Mouse (Mus musculus): Measurements from ENCODE around the gene Strap. TPM values are rescaled to one million over a fixed set of nuclear protein-coding genes. Genes with fewer than 3 reads are reported as not detected.
"Not testable (repeated sequence)": the region's sequence is repeated elsewhere in the genome, so short reads cannot be mapped to it uniquely, and the experiment has no call there.

Gene Strap
- polyA plus RNA-seq, 1 experiment from 2014 or later: 137 TPM

DNA sequence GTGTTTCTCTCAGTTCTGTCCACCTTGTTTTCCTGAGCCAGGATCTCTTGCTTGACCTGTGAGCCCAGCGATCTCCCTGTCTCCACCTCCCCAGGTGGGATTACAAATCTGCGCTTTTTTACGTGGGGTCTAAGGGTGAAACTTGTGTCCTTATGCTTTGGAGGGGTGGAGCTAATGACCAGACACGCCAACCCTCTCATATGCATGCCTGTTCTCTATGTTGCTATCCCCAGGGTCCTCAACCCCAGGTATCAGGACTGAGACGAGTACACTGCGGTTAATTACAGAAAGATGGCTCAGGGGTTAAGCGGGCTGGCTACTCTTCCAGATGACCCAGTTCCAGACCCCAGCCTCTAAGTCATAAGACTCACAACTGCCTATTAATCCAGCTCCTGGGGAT, 31.4 kb upstream of the Strap start:
- Histone ChIP-seq H3K4me1 (no peaks in the 10 kb centered on the region), H3K4me2 (replicated peaks) (no peak overlapping the region), H3K4me3 (replicated peaks) (no peak overlapping the region), H3K27me3 (no peaks in the 10 kb centered on the region), H3K9me3 (replicated peaks) (no peaks in the 10 kb centered on the region), H3K36me3 (no peaks in the 10 kb centered on the region), H3K27ac (replicated peaks) (no peak overlapping the region), H3K9ac (no peak overlapping the region)
- no peak for ATAC-seq (ENCODE audit: insufficient number of reproducible peaks, low FRiP score, low TSS enrichment, low read depth)
- 80% methylated on average over 7 of the region's 7 CpGs for WGBS

DNA sequence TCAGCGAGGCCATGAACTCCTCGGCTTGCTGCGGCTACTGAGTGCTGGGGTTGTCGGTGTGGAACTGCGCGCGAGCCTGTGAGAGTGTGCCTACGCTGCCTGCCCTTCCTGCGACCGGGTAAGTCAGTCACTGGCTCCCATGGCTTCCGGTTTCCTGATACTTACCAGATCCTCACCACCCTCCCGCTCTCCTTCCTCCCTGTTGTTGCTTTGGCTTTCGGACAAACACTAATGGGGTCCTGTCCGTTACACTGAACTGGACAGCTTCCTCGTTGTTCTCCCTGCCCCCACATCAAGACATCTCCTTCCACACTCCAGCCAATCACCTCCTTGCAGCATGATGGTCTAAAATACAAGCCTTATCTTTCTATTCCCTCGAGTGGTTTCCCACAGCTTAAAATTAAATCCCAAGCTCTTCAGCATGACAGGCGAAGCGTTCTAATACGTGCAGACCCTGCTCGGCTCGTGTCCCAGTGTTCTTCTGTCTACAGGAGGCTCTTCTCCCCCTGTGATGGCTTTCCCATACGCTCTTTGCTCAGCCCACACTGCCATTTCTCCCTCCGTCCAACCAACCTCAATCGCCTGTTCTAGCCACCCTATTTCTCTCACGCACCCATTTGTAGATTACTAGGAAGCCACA, 30.5 kb upstream of the Strap start:
- H3K4me2 ChIP-seq (replicated peaks): no peak overlapping the region
- WGBS: 79% methylated on average over 25 of the region's 25 CpGs
- no peak overlapping the region for H3K4me3 ChIP-seq (replicated peaks)
- no peaks in the 10 kb centered on the region for H3K9me3 ChIP-seq (replicated peaks)
- H3K27me3 ChIP-seq: no peaks in the 10 kb centered on the region
- no peak; the same call in 1 of the 2 replicates for ATAC-seq (ENCODE audit: insufficient number of reproducible peaks, low FRiP score, low TSS enrichment, low read depth)
- no peak overlapping the region for H3K9ac ChIP-seq
- H3K4me1 ChIP-seq: no peaks in the 10 kb centered on the region
- H3K27ac ChIP-seq (replicated peaks): no peak overlapping the region
- no peaks in the 10 kb centered on the region for H3K36me3 ChIP-seq

DNA sequence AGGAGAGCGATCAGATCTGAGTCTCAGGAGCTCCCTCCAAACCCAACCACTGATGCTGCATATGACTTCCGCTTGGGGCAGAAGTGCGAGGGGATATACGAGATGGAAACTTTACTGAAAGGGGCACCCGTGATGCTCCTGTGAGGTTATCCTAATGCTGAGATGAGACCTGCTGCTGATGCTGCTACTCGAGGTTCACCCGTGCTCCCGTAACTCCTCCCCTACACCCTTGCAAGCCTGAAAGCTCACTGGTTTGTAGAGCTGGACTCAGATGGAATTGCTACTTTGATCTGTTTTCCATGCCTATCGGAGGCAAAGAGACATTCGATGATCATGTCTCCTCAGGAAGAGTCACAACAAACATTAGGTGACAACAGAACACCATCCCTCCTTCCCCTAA, 28.7 kb upstream of the Strap start:
- Histone ChIP-seq H3K4me3 (replicated peaks) (no peak overlapping the region), H3K9me3 (replicated peaks) (no peaks in the 10 kb centered on the region), H3K27ac (replicated peaks) (no peak overlapping the region), H3K27me3 (no peaks in the 10 kb centered on the region), H3K9ac (no peak overlapping the region), H3K4me2 (replicated peaks) (no peak overlapping the region), H3K4me1 (no peaks in the 10 kb centered on the region), H3K36me3 (no peaks in the 10 kb centered on the region)
- ATAC-seq (ENCODE audit: insufficient number of reproducible peaks, low FRiP score, low TSS enrichment, low read depth): no peak
- 88% methylated on average over 10 of the region's 10 CpGs for WGBS

DNA sequence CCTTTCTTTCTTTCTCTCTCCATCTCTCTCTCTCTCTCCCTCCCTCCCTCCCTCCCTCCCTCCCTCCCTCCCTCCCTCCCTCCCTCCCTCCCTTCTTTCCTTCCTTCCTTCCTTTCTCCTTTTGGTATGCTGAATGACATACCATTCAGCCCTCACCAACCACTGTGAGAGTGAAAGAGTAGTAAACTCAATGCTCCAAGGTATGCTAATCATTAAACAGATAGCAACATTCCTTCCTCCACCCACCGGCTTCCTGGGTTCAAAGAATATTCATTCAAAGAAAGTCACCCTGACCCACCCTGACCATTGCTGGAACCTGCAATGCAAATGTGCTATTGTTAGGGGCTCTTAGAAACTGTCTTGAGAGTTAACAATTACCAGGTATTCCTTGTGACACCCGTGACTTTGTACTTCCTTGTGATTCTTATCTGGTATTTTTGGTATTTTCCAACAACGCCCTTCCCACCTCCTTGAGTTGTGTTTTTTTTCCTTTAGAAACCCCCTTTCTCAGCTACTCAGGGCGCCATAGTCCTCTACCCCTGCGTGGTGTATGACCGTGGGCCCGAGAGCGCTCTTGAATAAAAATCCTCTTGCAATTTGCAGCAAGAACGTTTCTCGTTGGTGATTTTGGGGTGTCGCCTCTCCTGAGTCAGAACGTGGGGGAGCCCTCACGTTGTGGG, 26.0 kb upstream of the Strap start:
- WGBS: 83% methylated on average over 13 of the region's 13 CpGs
- not testable (repeated sequence) for H3K27me3 ChIP-seq, H3K4me1 ChIP-seq

DNA sequence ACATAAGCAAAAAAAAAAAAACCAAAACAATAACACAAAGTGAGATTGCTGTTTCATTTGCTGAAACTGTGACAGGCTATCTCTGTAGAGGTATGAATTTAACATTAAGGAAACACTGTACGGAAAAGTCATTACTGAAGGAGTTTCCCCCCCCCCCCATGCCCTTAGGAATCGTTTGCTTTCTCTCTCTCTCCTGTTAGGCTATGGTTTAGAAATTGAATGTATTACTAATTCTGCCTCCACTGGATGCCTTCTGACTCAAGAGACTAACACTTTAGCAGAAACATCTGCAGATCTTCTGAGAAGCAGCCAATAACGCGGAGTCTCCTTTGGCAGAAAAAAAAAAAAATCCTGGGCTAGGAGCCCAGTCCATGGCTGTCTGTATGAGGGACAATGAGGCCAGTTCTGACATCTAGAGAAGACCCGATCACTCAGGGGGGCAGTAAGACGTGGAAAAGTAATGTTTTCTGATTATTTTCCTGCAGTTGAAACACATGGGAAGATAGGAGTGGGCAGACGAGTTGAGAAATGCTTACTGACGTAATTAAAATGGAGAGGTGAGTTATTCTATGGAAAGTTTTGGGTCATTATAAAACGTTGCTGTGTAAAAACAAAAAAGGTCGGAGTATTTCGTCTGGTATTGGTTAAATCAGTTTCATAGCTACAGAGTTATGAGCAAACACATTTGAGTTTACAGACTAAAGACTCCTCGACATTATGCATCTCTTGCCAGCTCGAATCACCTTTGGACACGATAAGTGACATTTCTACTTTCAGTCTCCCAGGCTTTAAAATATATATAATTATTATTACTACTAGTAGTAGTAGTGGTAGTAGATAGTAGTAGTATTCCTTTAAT, 24.5 kb upstream of the Strap start:
- Histone ChIP-seq H3K4me3 (replicated peaks) (no peak overlapping the region), H3K9me3 (replicated peaks) (no peaks in the 10 kb centered on the region), H3K27me3 (no peaks in the 10 kb centered on the region), H3K36me3 (no peaks in the 10 kb centered on the region), H3K9ac (no peak overlapping the region), H3K4me2 (replicated peaks) (no peak overlapping the region; the same call in 1 of the 2 replicates), H3K27ac (replicated peaks) (peak overlapping the region; percentile 63; the same call in 1 of the 2 replicates), H3K4me1 (no peaks in the 10 kb centered on the region)
- WGBS: 46% methylated on average over 14 of the region's 14 CpGs
- peak; percentile 73 for ATAC-seq (ENCODE audit: insufficient number of reproducible peaks, low FRiP score, low TSS enrichment, low read depth)

More for the DNA sequence above, 26.0 kb upstream of the Strap start:
- H3K36me3 ChIP-seq; ATAC-seq (ENCODE audit: insufficient number of reproducible peaks, low FRiP score, low TSS enrichment, low read depth); H3K4me3 ChIP-seq (replicated peaks); H3K9me3 ChIP-seq (replicated peaks); H3K9ac ChIP-seq; H3K4me2 ChIP-seq (replicated peaks); H3K27ac ChIP-seq (replicated peaks): not testable (repeated sequence)

DNA sequence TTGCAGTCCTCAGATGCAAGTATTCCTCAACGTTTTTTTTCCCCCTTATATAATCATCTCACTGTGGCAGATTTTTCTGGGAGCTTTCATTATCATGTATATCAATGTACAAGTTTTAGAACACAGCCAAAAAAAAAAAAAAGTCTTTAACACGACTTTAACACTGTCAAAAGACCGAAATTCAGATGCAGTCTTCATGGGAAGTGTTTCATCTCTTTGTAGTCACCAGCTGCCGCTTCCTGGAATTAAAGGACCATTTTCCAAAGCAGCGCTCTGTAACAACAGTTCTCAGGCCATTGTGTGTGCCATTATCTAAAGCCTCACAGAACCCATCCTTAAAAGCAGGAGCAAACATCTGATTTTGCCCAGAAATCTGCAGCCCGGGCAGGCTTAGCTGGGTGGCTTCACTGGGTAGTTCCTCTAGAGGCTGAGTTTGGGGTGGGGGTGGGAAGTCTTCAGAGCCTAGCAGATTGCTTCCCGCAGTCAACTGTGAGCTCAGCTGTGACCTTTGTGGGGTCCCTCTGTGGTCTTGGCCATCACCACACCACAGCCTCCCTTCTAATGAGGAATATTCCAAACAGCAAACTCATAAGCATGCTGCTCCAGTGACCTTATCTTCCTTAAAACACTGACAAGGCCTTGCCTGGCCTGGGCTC, 22.1 kb upstream of the Strap start:
- no peak overlapping the region for H3K4me2 ChIP-seq (replicated peaks)
- WGBS: 57% methylated on average over 7 of the region's 7 CpGs
- H3K27ac ChIP-seq (replicated peaks): no peak overlapping the region
- H3K9ac ChIP-seq: no peak overlapping the region
- H3K9me3 ChIP-seq (replicated peaks): no peaks in the 10 kb centered on the region
- H3K4me1 ChIP-seq: no peaks in the 10 kb centered on the region
- H3K36me3 ChIP-seq: no peaks in the 10 kb centered on the region
- no peak overlapping the region for H3K4me3 ChIP-seq (replicated peaks)
- no peaks in the 10 kb centered on the region for H3K27me3 ChIP-seq
- ATAC-seq (ENCODE audit: insufficient number of reproducible peaks, low FRiP score, low TSS enrichment, low read depth): no peak

DNA sequence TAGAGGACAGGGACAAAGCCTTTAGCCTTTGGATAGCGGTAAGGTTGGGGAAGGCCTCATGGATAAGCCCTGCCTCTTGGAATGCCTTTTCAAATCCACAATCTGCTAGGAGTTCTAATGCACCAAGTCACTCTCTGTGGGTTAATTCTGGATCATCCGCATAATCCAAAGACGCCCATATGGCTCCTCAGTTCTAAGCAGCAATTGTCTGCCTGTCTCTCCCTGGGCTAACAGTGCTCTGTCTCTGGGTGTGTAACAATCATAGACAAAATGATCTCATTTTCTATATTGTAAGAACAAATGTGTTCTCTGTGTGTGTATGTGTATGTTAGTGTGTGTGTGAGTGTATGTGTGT, 21.6 kb upstream of the Strap start:
- no peak for ATAC-seq (ENCODE audit: insufficient number of reproducible peaks, low FRiP score, low TSS enrichment, low read depth)
- Histone ChIP-seq H3K9ac (no peak overlapping the region), H3K27ac (replicated peaks) (no peak overlapping the region), H3K9me3 (replicated peaks) (no peaks in the 10 kb centered on the region), H3K36me3 (no peaks in the 10 kb centered on the region), H3K4me1 (no peaks in the 10 kb centered on the region), H3K4me2 (replicated peaks) (no peak overlapping the region), H3K4me3 (replicated peaks) (no peak overlapping the region), H3K27me3 (no peaks in the 10 kb centered on the region)
- WGBS: 87% methylated on average over 3 of the region's 3 CpGs

DNA sequence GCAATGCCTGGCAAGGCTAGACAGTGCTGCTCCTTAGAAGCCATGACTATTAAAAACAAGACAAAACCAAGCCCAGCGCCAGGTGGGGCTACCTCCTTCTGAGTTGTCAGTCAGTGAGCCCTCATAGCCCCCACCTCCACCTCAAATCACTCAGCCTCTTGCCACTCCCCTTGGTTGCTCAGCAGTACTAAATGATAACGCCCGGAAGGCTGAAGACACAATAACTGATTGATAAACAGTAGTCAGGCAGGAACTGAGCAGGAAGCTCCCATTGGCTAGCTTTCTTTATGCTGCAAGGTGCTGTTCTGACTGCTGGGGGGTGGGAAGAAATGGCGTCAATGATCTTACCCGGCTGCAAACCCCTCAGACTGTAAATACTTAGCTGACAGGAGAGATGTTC, 18.1 kb upstream of the Strap start:
- ATAC-seq (ENCODE audit: insufficient number of reproducible peaks, low FRiP score, low TSS enrichment, low read depth): no peak
- H3K36me3 ChIP-seq: no peaks in the 10 kb centered on the region
- H3K4me1 ChIP-seq: no peaks in the 10 kb centered on the region
- H3K27me3 ChIP-seq: no peaks in the 10 kb centered on the region
- H3K27ac ChIP-seq (replicated peaks): no peak overlapping the region
- no peaks in the 10 kb centered on the region for H3K9me3 ChIP-seq (replicated peaks)
- H3K9ac ChIP-seq: no peak overlapping the region
- no peak overlapping the region for H3K4me2 ChIP-seq (replicated peaks)
- H3K4me3 ChIP-seq (replicated peaks): no peak overlapping the region
- WGBS: 48% methylated on average over 5 of the region's 5 CpGs

DNA sequence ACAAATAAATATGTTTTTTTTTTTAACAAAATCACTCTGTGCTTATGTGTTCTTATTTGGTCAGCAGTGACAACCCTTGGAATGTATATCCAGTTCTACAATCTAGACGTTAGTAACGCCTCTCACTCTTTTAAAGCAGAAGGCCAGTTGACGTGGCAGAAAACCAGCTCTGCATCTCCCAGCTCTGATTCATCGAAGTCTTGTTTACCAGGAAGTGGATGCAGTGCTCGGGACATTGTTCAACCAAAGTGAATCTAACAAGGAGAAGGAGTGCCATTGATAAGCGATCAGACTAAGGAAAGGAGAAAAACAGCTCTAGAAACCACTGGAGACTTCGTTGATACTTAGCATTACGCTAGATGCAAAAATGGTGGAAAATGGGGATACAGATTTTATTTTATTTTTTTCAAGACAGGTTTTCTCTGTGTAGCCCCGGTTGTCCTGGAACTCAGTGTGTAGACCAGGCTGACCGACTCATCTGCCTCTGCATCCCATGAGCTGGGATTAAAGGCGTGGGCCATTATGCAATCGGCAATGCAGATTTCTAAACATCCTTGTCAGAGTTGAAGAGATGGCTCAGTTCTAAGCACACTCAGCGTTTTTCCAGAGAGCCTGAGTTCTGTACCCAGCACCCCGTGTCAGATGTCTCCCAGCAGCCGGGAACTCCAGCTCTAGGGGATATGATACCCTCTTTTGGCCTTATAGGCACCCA, 12.5 kb upstream of the Strap start:
- Histone ChIP-seq H3K27me3 (no peaks in the 10 kb centered on the region), H3K9me3 (replicated peaks) (no peaks in the 10 kb centered on the region), H3K4me1 (no peaks in the 10 kb centered on the region), H3K27ac (replicated peaks) (no peak overlapping the region), H3K4me3 (replicated peaks) (no peak overlapping the region), H3K4me2 (replicated peaks) (no peak overlapping the region), H3K9ac (no peak overlapping the region), H3K36me3 (no peaks in the 10 kb centered on the region)
- ATAC-seq (ENCODE audit: insufficient number of reproducible peaks, low FRiP score, low TSS enrichment, low read depth): no peak
- WGBS: 87% methylated on average over 15 of the region's 15 CpGs

DNA sequence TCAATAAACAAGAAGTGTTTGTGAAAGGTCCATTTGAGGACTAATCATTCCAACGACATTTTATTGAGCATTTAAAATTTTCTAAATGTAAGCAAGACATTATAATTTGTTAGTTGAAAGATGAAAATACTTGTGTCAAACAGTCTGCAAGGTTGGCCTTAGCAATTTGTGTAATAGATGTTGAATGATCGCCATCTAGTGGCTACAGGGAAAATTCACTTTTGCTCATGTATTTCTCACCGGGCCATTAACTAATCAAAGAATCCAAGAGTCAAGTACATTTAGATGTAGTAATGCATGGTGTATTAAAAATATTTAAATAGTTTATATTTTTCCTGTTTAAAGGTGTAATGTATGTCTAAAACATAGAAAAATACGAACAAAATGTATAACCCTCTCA, 11.0 kb upstream of the Strap start:
- Histone ChIP-seq H3K9me3 (replicated peaks) (no peaks in the 10 kb centered on the region), H3K4me3 (replicated peaks) (no peak overlapping the region), H3K4me2 (replicated peaks) (no peak overlapping the region), H3K27ac (replicated peaks) (no peak overlapping the region), H3K9ac (no peak overlapping the region), H3K4me1 (no peaks in the 10 kb centered on the region), H3K27me3 (no peaks in the 10 kb centered on the region), H3K36me3 (no peaks in the 10 kb centered on the region)
- 2% methylated on average over 4 of the region's 4 CpGs for WGBS
- ATAC-seq (ENCODE audit: insufficient number of reproducible peaks, low FRiP score, low TSS enrichment, low read depth): no peak

DNA sequence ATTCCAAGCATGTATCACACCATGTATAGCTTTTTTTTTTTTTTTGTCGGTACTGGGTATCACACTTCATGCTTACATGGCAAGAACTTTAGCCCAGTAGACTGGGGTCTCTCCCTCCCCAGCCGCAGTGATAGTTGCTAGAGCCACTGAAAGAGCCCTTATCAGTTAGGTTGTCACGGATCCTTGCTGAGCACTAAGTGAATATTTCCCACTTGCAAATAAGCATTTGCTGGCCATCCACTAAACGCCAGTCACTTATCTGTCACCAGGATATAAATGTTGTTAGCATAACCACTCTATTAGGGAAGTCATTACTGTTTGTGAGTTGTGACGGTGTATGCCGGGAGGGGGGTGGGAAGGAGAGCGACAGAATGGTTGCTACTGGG, 425 bp upstream of the Strap start:
- no peaks in the 10 kb centered on the region for H3K9me3 ChIP-seq (replicated peaks)
- peak overlapping the region; percentile 76 for H3K4me2 ChIP-seq (replicated peaks)
- H3K36me3 ChIP-seq: peaks cover 12% of the 10 kb centered on the region
- H3K4me1 ChIP-seq: peaks cover 10% of the 10 kb centered on the region
- no peak overlapping the region for H3K27ac ChIP-seq (replicated peaks)
- ATAC-seq (ENCODE audit: insufficient number of reproducible peaks, low FRiP score, low TSS enrichment, low read depth): no peak
- 9% methylated on average over 7 of the region's 7 CpGs for WGBS
- no peaks in the 10 kb centered on the region for H3K27me3 ChIP-seq
- peak overlapping the region; percentile 31 for H3K9ac ChIP-seq
- H3K4me3 ChIP-seq (replicated peaks): peak overlapping the region; percentile 94

All from embryonic facial prominence, embryonic 15.5 days (tissue).